Mouse (Mus musculus) spleen, adult 12 weeks (tissue): Measurements from ENCODE around the gene Gpr155.
A peak's percentile ranks its signal among the peaks of the same experiment; 100 is the strongest.

Experiments used
- DNase-seq: peaks from one replicate; pipeline ENCODE4 v3.0.0; 2022; ENCODE audit warnings: low spot score

Gpr155 gene

GRCm38 (mm10) chr2:73386356-73387046, at the start of gene Gpr155:
TSS of gene Gpr155 (minus strand) at chr2:73386572.
- peak; percentile 99 for DNase-seq

GRCm38 (mm10) chr2:73435847-73436246, 49.5 kb upstream of the Gpr155 start:
- no peak for DNase-seq

DNA sequence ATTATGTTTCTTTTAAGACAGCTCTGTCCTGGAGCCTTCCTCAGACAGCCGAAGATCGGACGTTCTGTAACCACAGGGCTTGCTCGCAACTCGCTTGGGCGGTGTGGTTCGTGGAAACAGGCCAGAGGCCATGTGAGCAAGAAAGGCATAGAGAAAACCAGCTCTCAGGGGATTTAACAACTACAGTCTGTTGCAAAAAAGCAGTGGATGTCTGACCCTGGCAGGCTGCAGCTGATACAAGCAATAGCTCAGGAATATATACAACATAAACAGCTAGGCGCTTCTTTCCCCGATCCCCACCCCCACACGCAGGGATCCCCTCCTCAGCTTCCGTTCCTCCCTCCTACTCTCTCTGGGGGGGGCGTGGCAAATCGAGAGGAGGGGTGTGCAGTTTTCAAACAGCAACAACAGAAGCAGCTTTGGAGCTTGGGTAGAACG, 45.6 kb upstream of the Gpr155 start:
- DNase-seq: no peak

GRCm38 (mm10) chr2:73428803-73429468, 42.6 kb upstream of the Gpr155 start:
- DNase-seq: no peak

DNA sequence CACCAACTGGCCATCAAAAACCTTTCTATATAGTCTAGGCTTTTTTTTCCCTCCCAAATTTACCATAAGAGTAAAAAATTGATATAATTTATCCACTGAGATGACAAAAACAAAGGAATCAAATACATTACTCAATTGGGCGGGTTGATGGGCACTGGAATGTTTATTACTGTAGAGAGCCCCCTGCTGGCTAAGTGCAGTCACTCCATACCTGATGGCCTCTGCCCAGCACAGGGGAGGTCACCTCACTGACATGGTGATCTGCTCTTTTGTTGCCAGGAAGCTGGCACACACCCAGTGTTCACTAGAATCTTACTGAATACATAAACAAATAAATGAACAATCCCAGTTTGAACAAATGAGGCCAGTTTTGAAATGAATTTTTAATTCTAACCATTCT, 40.9 kb upstream of the Gpr155 start:
- DNase-seq: peak; percentile 19

DNA sequence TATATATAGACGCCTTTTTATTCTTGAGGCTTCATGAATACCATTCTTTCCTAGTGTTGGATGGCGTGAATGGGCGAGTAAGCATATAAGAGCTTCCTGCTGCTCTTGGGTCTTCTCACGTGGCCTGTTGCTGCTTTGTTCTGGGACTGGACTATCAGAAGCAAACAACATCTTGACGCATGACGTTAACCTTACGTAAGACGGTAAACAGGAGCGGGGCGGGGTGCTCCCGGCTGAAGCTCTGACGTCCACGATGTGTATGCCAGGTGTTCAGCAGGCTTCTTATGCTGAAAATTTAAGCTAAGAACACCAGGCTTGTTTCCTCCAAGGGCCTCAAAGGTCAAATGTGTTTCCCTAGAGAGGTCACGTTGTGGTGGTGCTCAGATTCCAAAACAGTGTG, 39.5 kb upstream of the Gpr155 start:
- no peak for DNase-seq

DNA sequence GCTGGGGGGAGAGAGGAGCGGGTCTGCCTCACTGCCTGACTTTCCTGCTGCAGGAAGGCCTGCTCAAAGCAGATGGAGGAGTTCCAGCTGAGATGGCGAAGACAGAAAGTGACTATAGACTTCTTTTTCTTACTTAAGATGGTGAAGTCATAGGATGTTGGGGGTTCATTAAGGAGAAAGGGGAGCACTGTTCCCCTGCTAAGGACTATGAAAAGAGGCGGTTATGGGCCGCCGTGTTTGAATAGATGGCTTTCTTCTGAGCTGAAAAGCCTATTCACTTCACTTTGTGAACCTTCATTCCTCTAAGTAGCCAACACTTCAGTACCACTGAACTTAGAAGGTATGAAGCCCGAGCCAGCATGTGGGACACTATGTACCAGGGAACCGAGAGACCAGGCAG, 33.4 kb upstream of the Gpr155 start:
- DNase-seq: no peak

GRCm38 (mm10) chr2:73419285-73419684, 32.9 kb upstream of the Gpr155 start:
- no peak for DNase-seq

DNA sequence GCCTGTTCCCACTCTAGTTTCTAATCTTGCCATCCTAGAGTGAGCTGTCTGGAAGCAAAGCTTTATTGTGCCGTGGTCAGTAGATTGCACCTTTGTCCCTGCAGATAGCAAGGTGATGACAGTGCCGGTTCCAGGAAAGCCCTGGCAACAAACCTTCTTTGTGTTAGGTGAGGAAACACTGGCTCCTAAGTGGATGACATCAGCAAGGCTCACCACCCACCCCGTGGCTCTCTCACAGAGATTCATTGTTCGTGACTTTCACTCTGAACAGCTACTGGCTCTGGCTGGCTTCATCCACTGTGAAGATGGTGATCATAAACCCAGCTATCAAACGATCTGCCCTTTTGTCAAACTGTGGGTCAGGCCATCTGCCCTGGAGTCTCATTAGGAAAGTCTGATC, 29.5 kb upstream of the Gpr155 start:
- DNase-seq: no peak

DNA sequence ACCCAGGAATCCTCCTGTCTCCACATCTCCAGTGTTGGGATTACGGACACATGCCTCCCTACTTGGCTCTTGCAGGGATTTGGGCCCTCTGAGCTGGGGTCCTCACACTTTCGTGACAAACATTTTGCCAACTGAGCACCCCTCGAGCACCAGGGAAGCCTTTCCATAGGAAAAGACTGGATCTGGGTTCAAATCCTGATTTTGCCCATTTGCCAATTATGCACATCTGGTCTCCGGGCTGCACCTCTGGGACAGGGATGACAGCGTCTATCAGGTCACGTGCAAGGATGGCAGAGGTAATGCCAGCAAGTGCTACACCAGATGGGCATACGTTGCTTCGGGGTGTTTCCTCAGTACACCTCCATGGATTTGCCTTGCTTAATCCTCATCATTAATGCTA, 23.7 kb upstream of the Gpr155 start:
- no peak for DNase-seq

DNA sequence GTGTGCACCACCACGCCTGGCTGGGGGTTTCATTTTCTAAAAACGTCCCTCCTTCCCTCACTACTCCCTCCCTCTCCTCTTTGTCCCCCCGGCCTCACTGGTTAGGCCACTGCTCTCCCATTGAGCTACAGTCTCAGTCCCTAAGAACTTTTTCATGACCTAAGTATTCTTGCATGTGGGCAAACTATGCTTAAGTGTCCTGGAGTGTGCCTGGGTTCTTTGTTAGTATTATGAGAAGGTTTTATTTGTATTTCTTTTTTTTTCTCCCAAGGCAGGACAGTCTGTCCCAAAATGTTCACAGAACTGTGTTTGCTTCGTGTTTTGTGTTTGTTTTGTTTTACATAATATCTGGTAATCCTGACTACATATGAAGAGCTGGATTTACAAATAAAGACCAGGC, 21.3 kb upstream of the Gpr155 start:
- DNase-seq: no peak

DNA sequence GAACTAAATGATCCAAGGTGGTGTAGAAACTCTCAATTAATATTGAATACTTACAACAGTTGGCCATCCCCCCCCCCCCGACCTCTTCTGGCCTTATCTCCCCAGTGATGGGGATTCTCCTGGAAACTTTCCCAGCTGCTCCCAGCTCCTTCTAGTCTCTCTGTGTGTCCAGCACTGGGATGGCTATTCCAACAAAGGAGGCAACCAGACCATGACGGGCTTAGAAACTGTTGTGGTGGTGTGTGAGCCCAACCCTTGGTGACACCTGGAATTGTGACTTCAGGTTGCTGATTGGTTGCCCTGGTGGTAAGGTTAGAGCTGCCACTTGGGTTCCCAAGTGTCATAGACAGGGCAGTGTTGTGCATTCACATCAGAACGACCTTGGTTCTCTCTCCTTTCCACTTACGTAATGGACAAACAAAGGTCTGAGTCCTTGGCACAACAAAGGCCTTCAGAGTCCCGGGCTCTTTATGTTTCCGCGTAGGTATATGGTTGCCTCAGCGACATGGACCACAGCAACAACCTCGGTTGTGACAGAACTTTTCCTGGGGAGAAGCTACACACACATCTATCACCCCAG, 20.1 kb upstream of the Gpr155 start:
- no peak for DNase-seq

DNA sequence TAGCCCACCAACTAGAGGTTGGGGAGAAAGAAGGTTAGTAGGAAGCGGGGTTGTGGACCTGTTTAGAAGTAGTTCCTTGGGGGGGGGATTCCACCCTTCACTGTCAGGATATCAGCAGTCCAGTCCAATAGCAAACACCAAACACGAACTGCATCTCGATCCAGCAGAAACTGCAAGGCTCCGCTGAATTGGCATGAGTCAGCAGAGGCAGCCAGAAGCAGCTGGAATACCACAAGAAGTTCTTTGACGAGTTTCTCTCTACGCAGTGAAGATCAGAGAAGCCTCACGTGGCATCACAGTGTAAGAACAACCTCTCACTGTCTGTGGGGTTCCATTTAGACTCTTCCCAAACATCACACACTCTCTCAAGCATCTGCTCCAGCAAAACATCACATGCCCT, 18.6 kb upstream of the Gpr155 start:
- no peak for DNase-seq

- no peak for DNase-seq
Observed at GRCm38 (mm10) chr2:73404442-73404841, 18.1 kb upstream of the Gpr155 start.

GRCm38 (mm10) chr2:73403385-73404013, 17.1 kb upstream of the Gpr155 start:
- DNase-seq: no peak

DNA sequence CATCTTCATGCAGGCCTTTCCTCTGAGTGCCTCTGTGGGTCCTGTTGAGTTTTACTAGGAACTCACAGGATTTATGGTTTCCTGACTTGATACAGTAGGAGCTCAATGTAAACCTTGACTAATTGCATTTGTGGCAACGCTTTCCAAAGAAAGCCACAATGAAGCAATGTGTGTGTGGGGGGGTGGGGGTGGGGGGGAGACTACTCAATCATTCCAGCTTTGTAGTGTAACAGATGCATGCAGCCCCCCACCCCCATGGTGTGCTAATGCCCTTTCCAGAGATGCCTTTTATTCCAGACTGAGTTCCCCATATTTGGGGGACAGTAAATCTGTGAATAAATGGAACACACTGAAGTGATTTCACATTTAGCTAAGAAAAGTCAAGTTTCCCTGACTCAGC, 15.3 kb upstream of the Gpr155 start:
- DNase-seq: no peak

DNA sequence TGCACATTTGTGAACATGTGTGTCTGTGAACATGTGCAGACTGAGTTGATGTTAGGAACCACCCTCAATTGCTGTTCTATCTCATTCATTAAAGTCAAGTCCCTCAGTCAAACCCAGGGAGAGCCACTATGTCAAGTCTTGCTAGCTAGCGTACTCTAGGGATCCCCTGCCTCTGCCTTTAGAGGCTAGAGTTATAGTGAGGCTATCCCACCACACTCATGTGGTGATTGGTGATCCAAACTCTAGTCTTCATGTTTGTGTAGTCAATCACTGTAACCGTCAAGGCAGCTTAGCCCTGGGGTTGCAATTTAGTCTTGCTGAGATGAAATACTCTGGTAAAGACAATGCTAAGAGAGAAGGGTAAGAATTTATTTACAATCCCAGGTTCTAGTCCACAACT, 11.1 kb upstream of the Gpr155 start:
- no peak for DNase-seq

DNA sequence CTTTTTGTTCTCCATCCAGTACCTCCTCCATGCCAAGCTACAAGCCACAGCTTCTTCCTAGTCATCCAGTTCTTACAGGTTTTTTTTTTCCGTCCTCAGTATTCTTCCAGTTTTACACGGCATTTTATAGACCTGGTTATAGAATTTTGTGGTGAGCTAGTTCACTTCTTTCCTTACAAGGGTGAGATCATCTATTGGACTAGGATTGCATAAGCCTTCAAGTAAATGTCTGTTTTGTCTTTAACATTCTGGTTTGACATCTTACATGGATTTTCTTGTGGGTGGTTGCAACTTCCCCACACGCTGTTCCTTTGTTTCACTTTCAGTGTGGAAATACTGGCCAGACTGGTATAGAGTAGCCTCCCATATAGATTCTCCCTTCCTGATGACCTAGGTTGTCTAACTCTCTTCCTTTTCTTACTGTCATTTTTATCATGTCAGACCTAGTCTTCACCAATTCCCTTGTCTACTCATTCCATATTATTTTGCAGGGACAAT, 10.5 kb upstream of the Gpr155 start:
- DNase-seq: no peak

- no peak for DNase-seq
Observed at GRCm38 (mm10) chr2:73395516-73395915, 9.1 kb upstream of the Gpr155 start.

GRCm38 (mm10) chr2:73394476-73394875, 8.1 kb upstream of the Gpr155 start:
- DNase-seq: no peak

DNA sequence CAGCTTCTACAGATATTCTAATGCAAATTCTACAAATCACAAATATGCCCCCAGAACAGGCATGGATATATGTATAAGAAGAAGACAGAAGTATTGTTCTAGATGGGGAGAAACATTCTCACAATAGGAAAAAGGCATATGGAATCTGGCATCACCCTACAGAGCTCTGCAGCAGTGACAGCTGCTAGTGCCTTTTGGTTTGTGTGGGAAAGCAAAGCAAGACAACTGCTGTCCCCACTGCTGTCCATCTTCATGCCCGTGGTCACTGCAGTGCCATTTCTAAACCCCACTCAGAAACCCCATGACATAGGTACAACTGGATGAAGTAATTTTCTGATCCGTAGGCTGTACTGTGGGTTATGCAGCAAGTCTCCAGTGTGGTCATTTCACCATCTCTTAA, 6.4 kb upstream of the Gpr155 start:
- DNase-seq: no peak

DNA sequence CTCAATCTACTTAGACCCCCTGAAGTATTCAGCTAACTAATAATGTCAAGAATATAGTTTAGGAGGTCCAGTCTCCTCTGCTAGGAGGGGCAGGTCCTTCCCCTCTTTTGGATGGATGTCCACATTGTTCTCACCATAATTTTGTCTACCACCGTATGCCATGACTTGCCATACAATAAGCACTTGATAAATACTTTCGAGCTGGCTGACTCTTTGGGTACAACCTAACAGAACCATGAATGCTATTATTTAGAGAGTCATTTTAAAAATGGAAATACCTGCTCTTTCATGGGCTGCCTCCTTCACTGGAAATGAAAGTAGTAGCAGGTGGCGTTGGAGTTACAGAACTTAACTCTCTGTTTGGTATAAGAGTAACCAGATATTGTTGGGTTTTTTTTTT, 3.6 kb upstream of the Gpr155 start:
- DNase-seq: no peak

DNA sequence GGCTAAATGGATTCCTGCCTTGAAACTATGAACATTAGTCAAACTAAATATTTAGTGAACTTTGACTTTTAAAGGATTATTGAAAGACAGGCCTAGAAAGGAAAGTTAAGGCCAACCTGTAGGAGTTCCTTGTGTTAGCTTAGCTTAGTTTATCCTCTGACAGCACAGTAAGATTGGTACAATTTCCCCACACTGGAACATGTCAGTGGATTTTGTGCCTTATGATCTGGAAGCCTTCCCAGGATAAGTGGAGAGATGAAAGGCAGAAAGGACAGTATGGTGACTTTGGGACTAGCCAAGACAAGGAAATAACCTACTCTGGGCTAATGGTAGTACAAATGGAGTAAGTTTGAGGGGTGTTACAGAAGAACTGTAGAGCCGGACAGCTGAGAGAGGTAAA, 1.4 kb upstream of the Gpr155 start:
- DNase-seq: no peak
